Mouse (Mus musculus) myocyte (in vitro differentiated cells): ENCODE measurements around the gene Lrrc15. TPM values are rescaled to one million over a fixed set of nuclear protein-coding genes. Genes with fewer than 3 reads are reported as not detected.

Source experiments
- H3K27me3 ChIP-seq: one replicate; pipeline ENCODE4 v1.6.1; 2011; ENCODE audit not compliant: control insufficient read depth, insufficient read depth, insufficient read length
- H3K36me3 ChIP-seq: one replicate; pipeline ENCODE4 v1.6.1; 2011; ENCODE audit not compliant: control insufficient read depth, insufficient read depth
- H3K4me2 ChIP-seq: one replicate; pipeline ENCODE4 v1.6.1; 2011; ENCODE audit warnings: low read depth, control low read depth
- H3K4me3 ChIP-seq: one replicate; pipeline ENCODE4 v1.5.1; 2011; ENCODE audit warnings: mild to moderate bottlenecking, control low read depth, moderate library complexity
- H3K79me2 ChIP-seq: one replicate; pipeline ENCODE4 v1.6.1; 2011; ENCODE audit not compliant: control insufficient read depth, insufficient read depth
- H3ac ChIP-seq: one replicate; pipeline ENCODE4 v1.6.1; 2011; ENCODE audit not compliant: control insufficient read depth, insufficient read length
- CEBPB ChIP-seq: IDR thresholded peaks from 2 replicates; pipeline ENCODE4 v1.6.1; 2011; ENCODE audit warnings: mild to moderate bottlenecking, moderate library complexity; ENCODE audit not compliant: poor library complexity, insufficient read depth, severe bottlenecking
- E2F4 ChIP-seq: IDR thresholded peaks from one replicate; pipeline ENCODE4 v1.6.1; 2011; ENCODE audit warnings: mild to moderate bottlenecking, control low read depth, moderate library complexity; ENCODE audit not compliant: insufficient read depth
- MAX ChIP-seq: IDR thresholded peaks from one replicate; pipeline ENCODE4 v1.6.1; 2011; ENCODE audit warnings: low read depth, mild to moderate bottlenecking, control low read depth
- MYOD1 ChIP-seq, 3 experiments: IDR thresholded peaks; one replicate each; pipeline ENCODE4 v1.6.1; 2011; ENCODE audit warnings: control low read depth in 2 of 3, low read depth in 2 of 3, mild to moderate bottlenecking in 2 of 3, moderate library complexity in 1 of 3; ENCODE audit not compliant: insufficient read length in 2 of 3, control insufficient read depth in 1 of 3
- MYOG ChIP-seq, 3 experiments: IDR thresholded peaks; one replicate each; pipeline ENCODE4 v1.6.1; 2011; ENCODE audit warnings: control low read depth in 2 of 3, low read depth in 2 of 3, mild to moderate bottlenecking in 2 of 3; ENCODE audit not compliant: insufficient read length in 2 of 3, control insufficient read depth in 1 of 3, insufficient read depth in 1 of 3
- POLR2A ChIP-seq: IDR thresholded peaks from one replicate; pipeline ENCODE4 v1.6.1; 2011; ENCODE audit warnings: low read depth, mild to moderate bottlenecking, control low read depth, moderate library complexity; ENCODE audit not compliant: insufficient read length
- POLR2AphosphoS2 ChIP-seq: IDR thresholded peaks from one replicate; pipeline ENCODE4 v1.6.1; 2011; ENCODE audit warnings: low read depth, control low read depth; ENCODE audit not compliant: insufficient read length
- REST ChIP-seq: IDR thresholded peaks from one replicate; pipeline ENCODE4 v1.6.1; 2011; ENCODE audit warnings: mild to moderate bottlenecking, control low read depth, moderate library complexity; ENCODE audit not compliant: insufficient read depth, insufficient read length
- SRF ChIP-seq: IDR thresholded peaks from one replicate; pipeline ENCODE4 v1.6.1; 2011; ENCODE audit warnings: low read depth; ENCODE audit not compliant: control insufficient read depth, insufficient read length
- TCF12 ChIP-seq: IDR thresholded peaks from one replicate; pipeline ENCODE4 v1.6.1; 2011; ENCODE audit warnings: mild to moderate bottlenecking, control low read depth; ENCODE audit not compliant: poor library complexity, insufficient read depth, severe bottlenecking
- TCF3 ChIP-seq: IDR thresholded peaks from one replicate; pipeline ENCODE4 v1.6.1; 2011; ENCODE audit warnings: low read depth, control low read depth; ENCODE audit not compliant: insufficient read length
- USF1 ChIP-seq: IDR thresholded peaks from one replicate; pipeline ENCODE4 v1.6.1; 2011; ENCODE audit warnings: low read depth, mild to moderate bottlenecking, control low read depth, moderate library complexity
- polyA plus RNA-seq: library from polyadenylated mRNA; unstranded; fragments of >200 nt; fragmentation: generic; extraction: Trizol; gene quantifications from one replicate; pipeline ENCODE4 v1.2.1, GENCODE M21; 2012; ENCODE audit warnings: missing spikeins

Gene Lrrc15
- polyA plus RNA-seq, 1 experiment: 0.04 TPM

GRCm38 (mm10) chr16:30295106-30295505 lies 12.1 kb upstream of the Lrrc15 start:
- no peak overlapping the region for H3ac ChIP-seq
- TF ChIP-seq CEBPB (no peak), TCF3 (no peak), SRF (no peak), REST (no peak), MYOG (IDR thresholded peaks at IDR 0.05; ENCODE audit: control insufficient read depth in 1 of 3, insufficient read depth in 1 of 3, insufficient read length in 2 of 3, low read depth in 2 of 3) (no peak), POLR2A (no peak), TCF12 (no peak), MYOD1 (IDR thresholded peaks at IDR 0.05; ENCODE audit: control insufficient read depth in 1 of 3, insufficient read length in 2 of 3, low read depth in 2 of 3) (no peak), MAX (no peak), POLR2AphosphoS2 (no peak), E2F4 (no peak)

GRCm38 (mm10) chr16:30290436-30290835 lies 7.4 kb upstream of the Lrrc15 start:
- H3K79me2 ChIP-seq: no peaks in the 10 kb centered on the region
- no peak overlapping the region for H3K4me2 ChIP-seq
- no peaks in the 10 kb centered on the region for H3K27me3 ChIP-seq
- no peak overlapping the region for H3ac ChIP-seq
- no peak for TF ChIP-seq TCF3
- TF ChIP-seq MYOD1 (IDR thresholded peaks at IDR 0.05; ENCODE audit: control insufficient read depth in 1 of 3, insufficient read length in 2 of 3, low read depth in 2 of 3): no peak
- TF ChIP-seq E2F4: no peak
- no peak for TF ChIP-seq CEBPB
- TF ChIP-seq MYOG (IDR thresholded peaks at IDR 0.05; ENCODE audit: control insufficient read depth in 1 of 3, insufficient read depth in 1 of 3, insufficient read length in 2 of 3, low read depth in 2 of 3): no peak
- no peak for TF ChIP-seq REST
- no peak for TF ChIP-seq TCF12
- TF ChIP-seq POLR2AphosphoS2: no peak
- H3K4me3 ChIP-seq: no peak overlapping the region
- H3K36me3 ChIP-seq: no peaks in the 10 kb centered on the region

More at GRCm38 (mm10) chr16:30295106-30295505, 12.1 kb upstream of the Lrrc15 start:
- no peaks in the 10 kb centered on the region for H3K36me3 ChIP-seq
- H3K27me3 ChIP-seq: no peaks in the 10 kb centered on the region
- H3K79me2 ChIP-seq: no peaks in the 10 kb centered on the region
- no peak overlapping the region for H3K4me2 ChIP-seq
- H3K4me3 ChIP-seq: no peak overlapping the region

- no peaks in the 10 kb centered on the region for H3K27me3 ChIP-seq
- H3K4me3 ChIP-seq: no peak overlapping the region
- no peaks in the 10 kb centered on the region for H3K36me3 ChIP-seq
- H3K79me2 ChIP-seq: no peaks in the 10 kb centered on the region
- H3K4me2 ChIP-seq: no peak overlapping the region
- no peak overlapping the region for H3ac ChIP-seq
- TF ChIP-seq CEBPB: no peak
- TF ChIP-seq TCF3: no peak
- TF ChIP-seq SRF: no peak
- TF ChIP-seq POLR2AphosphoS2: no peak
- TF ChIP-seq USF1: no peak
- TF ChIP-seq MYOD1 (IDR thresholded peaks at IDR 0.05; ENCODE audit: control insufficient read depth in 1 of 3, insufficient read length in 2 of 3, low read depth in 2 of 3): no peak
- no peak for TF ChIP-seq E2F4
- TF ChIP-seq TCF12: no peak
- TF ChIP-seq MYOG (IDR thresholded peaks at IDR 0.05; ENCODE audit: control insufficient read depth in 1 of 3, insufficient read depth in 1 of 3, insufficient read length in 2 of 3, low read depth in 2 of 3): no peak
- TF ChIP-seq REST: no peak
- no peak for TF ChIP-seq POLR2A
- TF ChIP-seq MAX: no peak
Measured at GRCm38 (mm10) chr16:30285701-30286100, 2.6 kb upstream of the Lrrc15 start.

GRCm38 (mm10) chr16:30283743-30284337 lies 784 bp upstream of the Lrrc15 start:
- peak overlapping the region; percentile 51 for H3K4me2 ChIP-seq
- H3K4me3 ChIP-seq: no peak overlapping the region
- H3K79me2 ChIP-seq: no peaks in the 10 kb centered on the region
- TF ChIP-seq MAX: no peak
- TF ChIP-seq MYOD1 (IDR thresholded peaks at IDR 0.05; ENCODE audit: control insufficient read depth in 1 of 3, insufficient read length in 2 of 3, low read depth in 2 of 3): no peak
- TF ChIP-seq REST: no peak
- TF ChIP-seq USF1: no peak
- no peak for TF ChIP-seq SRF
- no peak for TF ChIP-seq MYOG (IDR thresholded peaks at IDR 0.05; ENCODE audit: control insufficient read depth in 1 of 3, insufficient read depth in 1 of 3, insufficient read length in 2 of 3, low read depth in 2 of 3)
- no peak for TF ChIP-seq TCF3
- no peak for TF ChIP-seq E2F4
- TF ChIP-seq POLR2A: no peak
- no peak for TF ChIP-seq TCF12
- no peak for TF ChIP-seq CEBPB
- TF ChIP-seq POLR2AphosphoS2: no peak
- H3ac ChIP-seq: no peak overlapping the region
- no peaks in the 10 kb centered on the region for H3K36me3 ChIP-seq
- H3K27me3 ChIP-seq: no peaks in the 10 kb centered on the region
